Mouse (Mus musculus): Measurements from ENCODE around the gene Smap2.

- no peak for TF ChIP-seq CTCF (IDR thresholded peaks at IDR 0.05; ENCODE audit: extremely low read depth, insufficient read depth, low read length)
- no peak for TF ChIP-seq POLR2A (IDR thresholded peaks at IDR 0.05; ENCODE audit: extremely low read depth, insufficient read depth, low read length)
Observed at GRCm38 (mm10) chr4:120921461-120921860, 95.6 kb downstream of the Smap2 start.
